Mouse (Mus musculus) lung, adult 2 months (tissue): Measurements from ENCODE around the gene Ryr1.

Source experiments
- CTCF ChIP-seq: fragments of 200-500 bp; IDR thresholded peaks from 2 replicates; pipeline ENCODE4 v1.5.1; 2011; ENCODE audit warnings: mild to moderate bottlenecking, low read length, control low read depth; ENCODE audit not compliant: insufficient read depth
- POLR2A ChIP-seq: fragments of 200-500 bp; IDR thresholded peaks from 2 replicates; pipeline ENCODE4 v1.6.1; 2011; ENCODE audit warnings: low read depth, mild to moderate bottlenecking, control low read depth, low read length, borderline replicate concordance; ENCODE audit errors: extremely low read depth

- TF ChIP-seq POLR2A (no peak), CTCF (no peak)
These were observed 167.7 kb downstream of the Ryr1 start for GRCm38 (mm10) chr7:28957286-28957685.
